Mouse (Mus musculus) stomach, postnatal 0 days (tissue): ENCODE data around the gene Aqr.

Experiments
- CTCF ChIP-seq: IDR thresholded peaks from 2 replicates; pipeline ENCODE4 v1.5.1; 2016; ENCODE audit warnings: antibody characterized with exemption, low read depth, mild to moderate bottlenecking, moderate library complexity
- EP300 ChIP-seq: optimal IDR thresholded peaks from 2 replicates; pipeline ENCODE3; 2016; ENCODE audit warnings: antibody characterized with exemption

DNA sequence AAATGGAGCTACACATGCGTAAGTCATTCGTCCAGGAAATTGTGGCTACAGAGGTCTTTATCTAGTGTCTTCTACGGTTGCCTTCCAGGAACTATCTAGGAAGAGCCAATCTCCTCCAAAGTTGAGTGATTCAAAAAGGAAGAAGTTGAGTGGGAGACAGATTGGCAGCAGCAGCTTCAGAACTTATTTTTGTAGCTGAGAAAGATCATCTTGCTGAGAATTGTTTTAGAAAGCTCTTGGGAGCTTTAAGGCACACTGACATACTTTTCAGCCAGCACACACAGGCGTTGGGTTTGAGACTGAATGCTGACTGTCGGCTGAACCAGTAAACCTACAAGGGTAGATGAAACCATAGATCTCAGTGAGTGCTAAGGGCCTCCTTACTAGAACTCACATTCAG, 91.5 kb downstream of the Aqr start:
- TF ChIP-seq CTCF (no peak), EP300 (no peak)
